Mouse (Mus musculus): ENCODE measurements at regions not wholly inside any gene's neighbourhood (a gene's known extent, or its start where the extent isn't known, plus 50 kb on each side); places are given as distances from the start of the nearest gene placed in this dataset.

GRCm38 (mm10) chr10:25118674-25119670 lies 188.7 kb downstream of the Akap7 start:
- peak; percentile 12 for DNase-seq (ENCODE audit: low spot score)

- no peak for DNase-seq (ENCODE audit: low spot score)
These were observed 187.0 kb upstream of the Arg1 start for GRCm38 (mm10) chr10:25114316-25114715.

DNA sequence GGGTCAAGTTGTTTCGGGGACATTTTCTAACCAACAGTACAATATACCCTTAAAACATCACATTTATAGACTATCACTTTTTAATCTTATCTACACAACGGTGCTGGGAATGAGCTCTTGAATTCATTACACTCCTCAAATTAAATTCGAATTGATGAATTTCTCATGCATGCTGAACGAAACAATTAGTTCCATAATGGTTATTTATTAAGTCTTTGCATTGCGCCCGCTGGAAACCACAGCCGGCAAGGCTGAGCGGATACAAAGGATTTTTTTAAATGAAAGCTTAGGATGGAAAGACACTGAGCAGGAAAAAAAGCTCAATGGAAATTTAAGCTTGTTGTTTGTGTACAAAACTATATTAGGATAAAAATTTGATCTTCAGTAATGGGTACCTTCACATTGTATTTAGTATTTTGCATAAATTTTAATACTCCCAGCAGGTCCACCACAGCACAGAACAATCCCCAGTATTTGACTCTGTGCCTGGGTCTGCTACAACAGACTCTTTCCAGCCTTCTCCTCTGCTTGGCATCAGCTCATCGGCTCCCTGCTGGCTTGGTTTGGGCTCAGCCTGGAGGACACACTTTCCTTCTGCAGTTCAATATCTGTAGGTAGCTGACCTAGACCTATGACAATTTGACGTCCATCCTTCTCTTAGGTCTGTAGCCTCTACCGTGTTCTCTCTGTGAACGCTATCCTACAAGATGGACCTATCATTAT lies 185.3 kb upstream of the Arg1 start:
- peak; percentile 18 for DNase-seq (ENCODE audit: low spot score)

DNA sequence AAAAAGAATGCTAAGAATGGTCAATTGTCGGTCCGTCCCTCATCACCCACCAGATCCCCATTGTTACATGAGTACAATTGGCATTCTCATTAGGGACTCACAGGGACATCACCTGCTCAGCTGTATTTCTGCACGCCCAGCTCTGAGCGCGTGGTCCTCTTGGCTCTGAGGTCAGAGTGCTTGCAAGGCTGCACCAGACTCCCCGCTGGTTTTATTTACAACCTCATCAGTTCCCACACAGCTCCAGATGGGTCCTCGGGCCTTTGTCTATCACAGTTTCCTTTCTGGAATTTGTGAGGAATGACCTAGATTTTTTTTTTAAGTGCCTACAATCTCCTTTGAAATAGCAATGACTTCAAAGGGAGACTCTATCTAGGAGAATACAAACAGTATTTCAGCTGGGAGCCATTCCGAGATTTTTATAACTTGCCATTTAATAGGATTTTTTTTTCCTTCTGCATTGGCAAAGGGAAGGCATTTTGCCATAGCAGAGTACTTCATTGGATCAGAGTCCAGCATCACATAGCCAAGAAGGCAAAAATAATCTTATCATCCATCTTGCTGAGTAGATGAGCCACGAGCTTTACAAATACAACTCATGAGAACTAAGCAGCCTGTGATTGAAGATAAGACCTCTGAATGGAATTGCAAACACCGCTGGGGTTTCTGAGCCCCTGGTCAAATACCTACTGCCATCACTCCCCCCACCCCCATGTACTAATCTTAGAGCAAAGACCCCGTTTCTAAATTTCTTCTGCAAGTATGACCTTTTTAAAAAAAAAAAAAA lies 184.5 kb upstream of the Arg1 start:
- peak; percentile 72 for DNase-seq (ENCODE audit: low spot score)

DNA sequence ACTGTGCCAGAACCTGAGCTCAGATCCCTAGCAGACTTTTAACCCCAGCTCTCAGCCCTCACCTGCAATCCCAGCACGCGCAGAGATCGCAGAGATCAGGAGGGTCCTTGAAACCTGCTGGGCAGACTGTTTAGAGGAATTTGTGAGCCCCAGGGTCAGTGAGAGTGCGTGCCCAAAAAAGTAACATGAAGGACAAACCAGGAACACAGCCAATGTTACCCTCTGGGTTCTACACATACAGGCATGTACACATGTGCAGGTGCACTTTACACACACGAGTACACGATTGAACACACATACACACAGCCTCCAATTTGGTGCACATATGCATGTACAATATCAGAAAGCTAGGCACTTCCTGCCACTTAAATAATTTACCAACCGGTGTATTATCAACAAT lies 183.9 kb upstream of the Arg1 start:
- peak; percentile 3 for DNase-seq (ENCODE audit: low spot score)

- no peak for DNase-seq (ENCODE audit: low spot score)
These were observed 170.8 kb upstream of the Arg1 start for GRCm38 (mm10) chr10:25098070-25098469.

DNA sequence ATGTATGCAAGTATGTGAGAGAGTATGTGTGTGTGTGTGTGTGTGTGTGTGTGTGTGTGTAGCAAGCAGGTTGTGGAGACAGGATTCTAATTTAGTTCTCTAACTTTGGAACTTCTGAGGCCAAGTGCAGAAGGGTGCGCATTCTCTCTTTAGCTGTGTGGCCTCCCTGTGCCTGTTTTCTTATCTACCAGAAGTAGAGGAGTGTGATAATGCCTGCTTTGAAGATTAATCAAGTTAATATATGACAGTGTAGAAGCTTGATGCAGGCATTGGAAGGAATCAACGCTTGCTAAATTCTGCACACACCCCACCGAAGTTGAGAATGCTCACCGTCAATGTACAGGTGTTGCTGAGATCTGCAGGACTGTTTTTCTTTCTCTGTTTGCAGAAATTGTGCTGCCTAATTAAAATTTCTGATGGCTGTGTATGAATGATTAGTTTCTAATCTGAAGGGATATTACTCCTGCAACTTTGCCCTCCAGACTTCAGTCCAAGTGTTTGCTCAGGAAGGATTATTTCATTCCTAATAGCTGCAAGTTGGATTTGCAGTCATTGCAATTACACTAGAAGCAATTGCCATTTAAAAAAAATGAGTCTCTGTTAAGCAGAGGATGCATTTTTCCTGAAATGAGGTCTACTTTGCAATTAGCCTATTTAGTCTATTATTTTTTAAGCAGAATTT lies 162.6 kb upstream of the Arg1 start:
- DNase-seq (ENCODE audit: low spot score): no peak

- DNase-seq (ENCODE audit: low spot score): no peak
These were observed 159.5 kb upstream of the Arg1 start for GRCm38 (mm10) chr10:25086745-25087144.

DNA sequence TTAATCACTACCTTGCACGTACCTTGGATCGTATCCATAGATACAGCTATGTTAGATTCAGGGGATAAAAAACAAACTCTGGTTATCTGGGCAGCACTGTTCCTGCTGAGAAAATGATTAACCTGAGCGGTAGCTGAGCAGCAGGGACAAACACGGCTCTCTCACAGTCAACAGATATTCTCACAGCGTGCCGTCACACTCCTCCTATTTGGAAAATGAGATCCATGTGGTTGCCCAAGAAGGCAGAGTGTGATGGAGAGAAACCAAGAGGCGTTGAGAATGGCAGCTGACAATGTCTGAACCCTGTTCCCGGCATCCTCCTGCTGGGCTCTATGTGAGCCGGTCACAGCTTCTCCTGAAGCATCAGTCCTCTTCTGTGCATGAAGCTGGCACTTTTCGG lies 155.6 kb upstream of the Arg1 start:
- peak; percentile 29 for DNase-seq (ENCODE audit: low spot score)

GRCm38 (mm10) chr10:25072617-25073016 lies 145.3 kb upstream of the Arg1 start:
- DNase-seq (ENCODE audit: low spot score): peak; percentile 45

DNA sequence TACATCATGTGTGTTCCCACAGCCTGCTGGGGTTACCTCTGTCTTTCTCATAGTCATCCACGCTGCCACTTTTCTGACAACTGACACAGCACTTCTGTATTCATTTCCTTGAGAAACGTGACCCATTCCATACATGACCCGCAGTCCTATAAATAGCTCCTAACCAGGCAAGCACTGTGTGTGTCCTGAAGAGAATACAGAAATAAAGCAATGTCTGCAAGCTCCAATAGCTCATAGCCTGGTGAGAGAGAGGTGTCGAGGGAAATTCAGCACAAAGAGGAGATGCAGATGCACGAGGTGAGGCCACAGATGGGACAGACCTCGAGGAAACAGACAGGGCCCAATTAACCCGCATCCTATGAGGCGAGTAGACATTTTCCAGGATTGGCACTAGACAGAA lies 141.0 kb upstream of the Arg1 start:
- no peak for DNase-seq (ENCODE audit: low spot score)

GRCm38 (mm10) chr10:25064701-25065362 lies 137.5 kb upstream of the Arg1 start:
- no peak for DNase-seq (ENCODE audit: low spot score)

DNA sequence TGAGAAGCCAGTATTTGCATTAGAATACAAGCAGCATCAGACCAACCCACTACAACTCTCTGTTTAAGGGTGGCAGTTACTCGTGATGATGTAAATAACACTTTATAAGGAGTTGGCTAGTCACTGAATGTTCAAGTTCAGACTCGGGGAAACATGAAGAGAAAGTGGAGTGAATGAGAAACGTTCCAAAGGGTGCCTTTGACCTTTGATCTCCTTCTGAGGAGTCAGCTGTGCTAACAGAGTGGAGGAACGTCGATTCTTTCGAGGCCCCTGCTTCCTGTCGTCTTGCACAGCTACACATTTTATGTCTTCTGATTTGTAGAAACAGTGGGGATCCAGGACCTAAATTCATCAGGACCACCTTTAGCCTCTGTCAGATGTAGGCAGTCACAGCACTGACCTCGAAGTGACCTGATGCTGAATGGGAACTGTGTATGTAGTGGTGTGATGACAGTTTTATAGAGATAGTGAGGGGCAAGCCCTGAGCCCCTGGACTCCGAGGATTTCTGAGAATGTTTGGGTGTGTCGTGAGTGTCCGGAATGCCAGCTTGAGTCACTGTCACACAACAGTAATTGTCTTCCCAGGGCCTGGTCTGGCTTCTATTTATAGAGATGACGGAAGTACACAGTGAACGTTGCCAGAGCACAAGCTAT lies 134.2 kb upstream of the Arg1 start:
- DNase-seq (ENCODE audit: low spot score): peak; percentile 61

- no peak for DNase-seq (ENCODE audit: low spot score)
These were observed 131.4 kb upstream of the Arg1 start for GRCm38 (mm10) chr10:25058694-25059093.

- DNase-seq (ENCODE audit: low spot score): no peak
These were observed 124.7 kb upstream of the Arg1 start for GRCm38 (mm10) chr10:25051998-25052397.

DNA sequence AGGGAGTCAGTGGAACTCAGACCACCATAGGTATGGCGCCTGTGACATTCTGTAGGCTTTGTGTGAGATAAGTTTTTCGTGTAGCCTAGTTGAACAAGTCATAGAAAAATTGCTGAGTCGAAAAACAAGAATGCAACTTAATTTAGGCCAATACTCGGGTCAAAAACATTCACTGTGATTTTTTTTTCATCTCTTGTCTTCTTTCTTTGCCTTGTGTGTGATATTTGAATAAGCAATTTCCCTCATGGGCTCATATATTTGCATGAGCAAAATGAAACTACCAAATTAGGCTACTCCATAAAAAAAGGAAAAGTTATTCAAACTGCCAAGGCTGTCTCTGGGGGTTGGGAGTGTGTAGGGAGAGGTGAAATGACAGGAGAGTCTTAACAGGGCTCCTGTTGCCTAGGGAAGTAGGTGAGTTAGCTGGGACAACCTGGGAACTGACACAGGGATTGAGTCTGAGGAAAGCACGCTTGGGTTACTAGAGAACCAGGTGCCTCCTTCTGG lies 124.1 kb upstream of the Arg1 start:
- no peak for DNase-seq (ENCODE audit: low spot score)

GRCm38 (mm10) chr10:25041221-25041620 lies 113.9 kb upstream of the Arg1 start:
- DNase-seq (ENCODE audit: low spot score): no peak

- DNase-seq (ENCODE audit: low spot score): no peak
These were observed 112.6 kb upstream of the Arg1 start for GRCm38 (mm10) chr10:25039926-25040325.

DNA sequence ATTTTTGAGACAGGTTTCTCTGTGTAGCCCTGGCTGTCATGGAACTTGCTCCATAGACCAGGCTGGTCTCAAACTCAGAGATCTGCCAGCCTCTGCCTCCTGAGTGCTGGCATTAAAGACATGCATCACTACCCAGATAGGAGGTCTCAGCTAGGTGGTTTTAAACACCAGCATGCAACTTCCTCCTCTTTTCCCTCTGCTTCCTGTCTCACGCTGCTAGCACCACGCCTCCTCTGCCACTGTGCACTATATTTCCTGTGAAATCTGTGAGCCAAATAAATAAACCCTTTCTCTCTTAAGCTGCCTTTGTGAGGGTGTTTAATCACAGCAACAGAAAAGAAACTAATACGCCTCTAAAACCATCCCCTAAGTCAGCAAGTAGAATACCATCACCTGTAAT lies 109.6 kb upstream of the Arg1 start:
- no peak for DNase-seq (ENCODE audit: low spot score)

DNA sequence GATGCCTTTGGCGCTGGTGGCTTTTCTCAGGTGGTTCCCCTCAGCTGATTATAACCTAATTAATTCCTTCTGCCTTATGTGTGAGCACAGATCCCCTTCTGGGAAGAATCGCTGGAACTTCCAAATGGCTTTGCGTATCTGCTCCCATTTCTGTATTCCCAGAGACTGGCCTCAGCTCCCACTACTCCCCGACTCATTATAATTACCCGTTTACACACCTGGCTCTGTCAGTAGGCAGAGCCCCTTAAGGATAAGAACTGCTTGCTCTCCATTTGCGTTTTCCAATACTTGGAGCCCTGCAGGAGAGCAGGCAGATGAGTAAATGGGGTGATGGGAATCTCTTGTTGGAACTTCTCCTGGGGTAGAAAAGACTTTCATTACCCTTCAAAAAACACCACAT lies 108.1 kb upstream of the Arg1 start:
- DNase-seq (ENCODE audit: low spot score): no peak
